Mouse (Mus musculus): Measurements from ENCODE around the gene Exd1.

The Exd1 gene

DNA sequence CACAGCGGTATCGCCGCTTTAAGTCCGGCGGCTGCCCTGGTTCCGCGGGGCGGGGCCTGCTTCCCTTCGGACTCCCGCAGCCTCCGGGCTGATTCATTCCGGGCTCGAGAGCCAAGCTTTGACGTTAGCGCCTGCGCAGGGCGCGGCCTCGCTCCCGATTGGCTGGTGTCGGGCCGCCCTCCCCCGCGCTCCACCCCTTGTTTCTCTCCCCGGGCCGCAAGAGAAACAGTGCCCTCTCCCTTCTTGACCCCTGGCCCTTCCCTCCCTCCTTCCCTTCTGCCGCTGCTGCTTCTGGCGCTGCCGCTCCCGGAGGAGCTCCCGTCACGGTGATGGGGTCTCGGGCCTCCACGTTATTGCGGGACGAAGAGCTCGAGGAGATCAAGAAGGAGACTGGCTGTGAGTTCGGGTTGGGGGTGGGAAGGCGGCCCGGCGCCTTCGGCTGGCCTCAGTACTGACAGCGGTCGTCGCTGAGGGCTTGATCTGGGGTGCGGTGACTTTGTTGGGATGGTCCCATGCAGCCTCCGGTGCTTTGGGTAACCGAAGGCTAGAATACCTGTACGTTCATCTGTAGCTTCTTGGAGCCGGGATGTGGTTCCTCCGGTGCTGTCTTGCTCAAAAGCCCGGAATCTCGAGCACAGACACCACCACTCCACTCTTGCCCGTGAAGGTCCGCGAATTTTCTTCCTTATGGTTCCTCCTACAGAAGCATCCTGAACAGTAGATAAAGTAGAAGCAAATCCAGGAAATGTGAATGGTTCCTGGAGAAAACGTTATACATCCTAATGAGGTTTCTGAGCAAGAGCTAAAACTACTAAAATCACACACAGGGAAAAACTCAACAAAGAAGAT, at the start of gene Exd1, which contains the start of gene Chp1:
TSS of gene Exd1 (minus strand) at position 106 of the 849 bp plus-strand sequence.
TSS of gene Chp1 (plus strand) at position 176 of the 849 bp plus-strand sequence.
- peak; percentile 99 for DNase-seq (ENCODE audit: low spot score)

DNA sequence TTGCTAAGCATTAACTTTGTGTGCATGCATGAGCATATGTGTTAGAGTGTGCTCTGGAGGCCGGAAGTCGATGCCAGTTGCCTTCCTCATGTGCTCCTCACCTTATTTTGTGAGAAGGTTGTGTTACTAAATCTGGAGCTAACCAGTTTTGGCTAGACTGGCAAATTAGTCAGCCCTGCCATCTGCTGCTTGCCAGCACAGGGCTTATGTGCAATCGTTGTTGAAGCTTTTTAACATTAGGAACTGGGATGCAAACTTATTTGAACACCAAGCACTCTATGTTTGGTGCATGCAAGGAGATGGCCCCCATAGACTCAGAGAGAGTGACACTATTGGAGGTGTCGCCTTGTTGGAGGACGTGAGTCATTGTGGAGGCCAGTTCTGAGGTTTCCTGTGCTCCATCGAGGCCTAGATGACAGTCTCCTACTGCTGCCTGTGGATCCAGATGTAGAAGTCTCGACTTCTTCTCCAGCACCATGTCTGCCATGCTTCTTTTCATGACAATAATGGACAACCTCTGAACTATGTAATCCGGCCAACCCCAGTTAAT, 49.4 kb upstream of the Exd1 start:
- DNase-seq (ENCODE audit: low spot score): no peak

DNA sequence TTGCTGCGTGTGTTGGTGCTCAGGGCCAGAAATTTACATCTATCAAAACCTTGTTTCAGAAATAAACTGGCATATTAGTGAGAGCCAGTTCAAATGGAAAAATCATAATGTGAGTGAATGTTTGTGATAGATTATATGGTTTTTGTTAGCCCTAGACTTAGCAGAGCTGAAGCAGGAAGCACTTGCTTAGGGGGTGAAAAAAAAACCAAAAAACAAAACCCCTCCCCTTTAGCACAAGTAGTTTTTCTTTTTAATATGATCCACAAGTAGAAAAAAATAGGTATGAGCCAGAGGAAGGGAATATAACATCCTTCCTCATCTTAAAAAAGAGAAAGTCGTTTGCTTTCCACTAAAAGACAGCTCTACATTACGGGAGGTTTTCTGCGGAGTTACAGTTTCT, 47.9 kb upstream of the Exd1 start:
- DNase-seq (ENCODE audit: low spot score): no peak

DNA sequence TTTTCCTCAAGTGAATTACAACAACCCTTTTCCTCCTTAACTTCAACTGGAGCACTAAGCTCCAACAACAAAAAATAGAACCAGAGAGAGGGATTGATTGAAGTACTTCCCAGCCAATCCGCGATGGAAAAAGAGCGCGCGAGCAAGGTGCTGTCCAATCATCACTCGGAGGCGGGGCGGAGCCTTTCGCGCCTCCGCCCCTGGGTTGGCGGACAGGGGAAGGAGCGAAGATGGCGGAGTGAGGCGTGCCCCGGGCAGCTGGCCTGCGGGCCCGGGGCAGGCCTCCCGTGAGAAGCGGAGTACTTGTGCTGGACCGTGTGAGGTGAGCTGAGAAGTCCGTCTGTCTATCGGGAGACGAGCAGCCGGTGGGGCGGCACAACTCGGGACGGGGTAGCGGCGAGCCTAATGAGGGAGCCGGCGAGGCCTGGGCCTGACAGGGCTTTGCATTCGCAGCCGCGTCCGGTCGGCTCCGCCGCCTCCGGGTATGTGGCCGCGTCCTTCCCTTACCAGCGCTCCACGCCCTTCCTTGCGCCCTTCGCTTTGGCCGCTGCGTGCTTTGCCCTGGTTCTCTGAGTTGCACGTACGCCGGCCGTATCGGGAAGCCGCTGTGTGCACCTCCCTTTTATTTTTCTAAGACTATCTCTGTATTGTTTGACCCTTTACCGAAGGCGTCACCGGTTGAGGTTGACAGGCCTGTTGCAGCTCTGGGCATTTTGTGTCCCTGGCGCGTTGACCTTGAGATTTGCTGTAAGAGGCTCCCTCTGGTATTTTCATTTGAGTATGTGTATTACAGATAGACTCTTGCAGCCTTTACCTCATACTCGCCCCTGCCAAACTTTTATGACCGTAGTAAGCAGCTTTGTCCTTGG, 46.9 kb upstream of the Exd1 start:
- DNase-seq (ENCODE audit: low spot score): peak; percentile 98

DNA sequence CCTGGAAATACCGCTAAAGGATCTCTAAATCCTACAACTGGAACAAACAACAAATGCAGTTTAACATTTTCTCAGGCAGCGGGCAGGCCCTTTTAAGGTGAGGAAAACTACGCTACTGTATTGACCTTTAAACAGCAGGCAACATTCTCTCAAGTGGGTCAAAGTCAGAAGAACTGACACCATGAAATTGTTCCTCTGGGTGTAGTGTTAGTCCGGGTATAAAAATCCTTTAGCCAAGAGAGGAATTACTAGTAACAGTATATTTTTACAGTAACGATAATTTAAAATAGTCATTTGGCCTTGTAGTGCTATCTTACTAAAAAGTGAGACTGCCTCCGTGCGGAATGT, 46.3 kb upstream of the Exd1 start:
- DNase-seq (ENCODE audit: low spot score): no peak

DNA sequence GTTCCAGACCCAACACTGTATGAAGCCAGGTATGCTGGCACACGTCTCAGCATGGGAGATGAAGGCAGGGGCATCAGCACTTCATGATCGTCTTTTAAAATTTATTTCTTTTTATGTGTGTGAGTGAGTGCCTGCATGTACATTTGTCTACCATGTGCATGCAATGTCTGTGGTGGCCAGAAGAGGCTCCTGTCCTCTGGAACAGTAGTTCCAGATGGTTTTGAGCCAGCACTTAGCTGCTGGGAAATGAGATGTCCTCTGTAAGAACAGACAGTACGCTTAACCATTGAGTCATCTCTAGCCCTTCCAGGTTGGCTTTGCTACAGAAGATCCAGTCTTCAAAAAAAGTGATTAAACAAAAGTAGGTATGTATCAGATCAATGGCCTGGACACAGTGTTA, 43.8 kb upstream of the Exd1 start:
- no peak for DNase-seq (ENCODE audit: low spot score)

DNA sequence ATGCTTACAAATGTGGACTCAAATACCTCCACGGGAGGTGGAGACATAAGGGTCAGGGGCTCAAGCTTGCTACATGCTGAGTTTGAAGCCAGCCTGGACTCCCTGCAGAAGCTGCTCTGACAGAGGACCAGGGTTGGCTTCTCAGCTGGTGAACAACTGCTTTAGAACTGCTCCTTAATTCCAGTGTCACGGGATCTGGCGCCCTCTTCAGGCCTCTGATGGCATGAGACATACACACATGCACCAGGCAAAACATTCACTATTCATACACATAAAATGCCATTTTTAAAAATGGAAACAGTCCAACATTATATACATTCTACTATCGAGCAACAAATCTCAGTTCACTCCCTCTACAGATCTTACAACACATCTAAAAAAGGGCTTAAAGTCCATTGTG, 40.0 kb upstream of the Exd1 start:
- DNase-seq (ENCODE audit: low spot score): peak; percentile 80

DNA sequence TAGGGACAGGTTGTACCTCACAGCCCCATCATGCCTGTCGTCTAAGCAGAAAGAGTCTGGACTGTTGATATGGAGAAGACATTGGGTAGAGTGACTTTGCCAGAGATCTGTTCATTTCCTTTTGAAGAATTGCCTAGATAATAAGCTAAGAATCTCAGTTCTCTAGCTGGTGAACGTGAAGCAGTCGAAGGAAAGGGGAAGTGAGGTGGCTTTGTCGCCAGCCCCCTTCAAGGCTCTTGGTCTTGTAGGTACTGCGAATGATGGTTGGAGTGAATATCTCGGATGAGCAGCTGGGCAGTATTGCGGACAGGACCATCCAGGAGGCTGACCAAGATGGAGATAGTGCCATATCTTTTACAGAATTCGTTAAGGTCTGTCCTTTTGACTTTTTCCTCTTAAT, 36.9 kb upstream of the Exd1 start:
- no peak for DNase-seq (ENCODE audit: low spot score)

DNA sequence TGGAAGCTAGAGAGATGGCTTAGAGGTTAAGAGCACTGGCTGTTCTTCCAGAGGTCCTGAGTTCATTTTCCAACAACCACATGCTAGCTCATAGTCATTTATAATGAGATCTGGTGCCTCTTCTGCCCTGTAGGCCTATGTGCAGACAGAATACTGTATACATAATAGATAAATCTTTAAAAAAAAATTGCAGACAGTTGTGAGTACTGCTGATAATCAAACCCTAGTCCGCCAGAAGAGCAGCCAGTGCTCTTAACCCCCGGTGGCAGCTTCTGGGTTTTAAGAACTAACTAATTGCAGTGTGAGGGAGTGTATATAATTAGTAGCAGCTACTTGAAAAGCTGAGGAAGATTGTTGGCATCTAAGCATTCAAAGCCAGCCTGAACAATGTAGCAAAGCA, 36.0 kb upstream of the Exd1 start:
- DNase-seq (ENCODE audit: low spot score): no peak

DNA sequence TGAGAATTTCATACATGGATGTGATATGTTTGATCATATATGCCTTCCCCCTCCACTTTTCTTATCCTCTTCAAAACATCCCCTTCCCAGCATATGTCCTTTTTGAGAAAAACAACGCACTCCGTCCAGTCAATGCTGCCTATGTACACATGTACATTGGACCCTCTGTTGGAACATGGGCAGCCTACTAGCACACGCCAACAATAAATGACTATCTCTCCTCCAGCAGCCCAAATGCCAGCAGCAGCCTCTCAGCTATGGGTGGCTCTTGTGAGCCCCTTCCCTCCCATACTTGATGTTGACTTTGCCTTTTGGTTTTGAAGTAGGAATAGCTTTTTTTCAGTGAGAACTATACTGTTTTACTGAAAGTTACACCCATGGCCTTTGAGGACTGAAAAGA, 34.1 kb upstream of the Exd1 start:
- DNase-seq (ENCODE audit: low spot score): no peak

DNA sequence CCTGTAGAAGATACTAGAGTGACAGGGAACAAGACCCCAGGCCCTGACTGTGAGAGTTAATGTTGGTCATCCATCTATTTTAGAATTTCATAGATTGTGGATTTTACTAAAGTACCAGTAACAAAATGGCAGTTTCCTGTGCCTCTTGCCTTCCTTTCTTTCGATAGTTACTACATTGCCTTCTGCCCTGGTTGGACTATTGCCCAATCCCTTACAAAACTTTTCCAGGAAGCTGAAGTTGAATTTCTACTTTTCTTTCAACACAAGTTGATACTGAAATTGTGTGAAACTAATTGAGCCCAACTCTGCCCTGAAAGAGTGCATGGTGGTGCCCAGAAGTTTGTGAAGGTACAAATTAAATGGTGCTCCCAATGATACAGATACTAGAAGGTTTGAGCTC, 25.0 kb upstream of the Exd1 start:
- no peak for DNase-seq (ENCODE audit: low spot score)

DNA sequence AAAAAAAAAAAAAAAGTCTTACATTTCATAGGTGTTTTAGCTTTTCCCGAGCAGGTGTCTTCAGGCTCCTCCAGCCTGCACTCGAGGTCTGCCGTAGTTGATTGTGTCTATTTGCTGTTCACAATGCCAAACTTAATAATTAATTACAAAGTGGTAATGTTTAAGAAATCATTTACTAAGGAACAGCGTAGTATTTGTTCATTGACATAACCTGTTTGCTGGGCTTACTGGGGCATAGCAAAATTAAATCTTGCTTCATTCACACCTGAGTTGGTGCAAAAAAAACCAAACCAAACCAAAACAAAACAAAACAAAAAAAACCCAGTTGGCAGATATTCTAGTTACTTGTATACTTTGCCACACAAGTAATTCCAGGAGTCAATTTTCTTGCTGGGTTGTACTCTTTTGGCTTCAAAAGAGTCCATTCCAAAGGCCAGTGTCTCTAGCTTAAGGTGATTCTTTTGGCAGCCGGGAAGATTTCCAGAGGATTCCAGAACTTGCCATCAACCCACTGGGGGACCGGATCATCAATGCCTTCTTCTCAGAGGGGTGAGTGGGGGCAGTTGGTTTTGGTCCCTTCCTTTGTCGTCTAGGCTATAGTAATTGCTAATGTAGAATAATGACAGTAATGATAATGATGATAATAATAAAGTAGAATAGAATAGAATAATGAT, 18.9 kb upstream of the Exd1 start:
- no peak for DNase-seq (ENCODE audit: low spot score)

DNA sequence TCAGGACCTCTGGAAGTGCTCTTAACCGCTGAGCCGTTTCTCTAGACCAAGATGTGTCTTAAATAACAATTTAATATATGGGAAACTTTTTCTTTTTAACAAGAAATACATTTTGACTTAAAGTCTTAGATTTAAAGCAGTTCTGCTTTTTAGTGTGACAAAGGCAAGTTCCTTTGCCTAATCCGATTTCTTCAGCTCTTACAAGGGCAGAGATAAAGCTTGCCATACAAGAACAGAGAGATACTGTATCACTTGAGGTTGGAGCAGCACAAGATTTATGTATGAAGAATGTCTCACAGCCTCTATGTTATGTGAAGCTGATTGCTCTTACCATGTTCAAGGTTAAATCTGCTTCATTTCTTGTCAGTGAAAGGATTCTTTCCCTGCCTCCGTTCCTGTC, 17.9 kb upstream of the Exd1 start:
- DNase-seq (ENCODE audit: low spot score): no peak

DNA sequence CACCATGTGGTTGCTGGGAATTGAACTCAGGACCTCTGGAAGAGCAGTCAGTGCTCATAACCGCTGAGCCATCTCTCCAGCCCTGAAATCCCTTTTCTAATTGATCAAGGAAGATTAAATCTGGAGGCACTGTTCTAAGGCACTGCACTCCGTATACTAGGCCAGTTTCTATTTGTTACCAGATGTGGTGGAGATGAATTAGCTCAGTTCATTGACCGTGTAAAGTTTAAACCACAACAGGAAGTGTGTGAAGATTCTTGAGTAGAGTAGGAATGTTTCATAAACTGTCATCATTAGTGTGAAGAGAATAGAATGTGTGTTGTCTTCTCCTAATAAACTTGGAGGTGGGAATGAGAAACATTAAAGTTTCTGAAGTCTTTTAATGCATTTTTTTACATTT, 14.4 kb upstream of the Exd1 start:
- no peak for DNase-seq (ENCODE audit: low spot score)

DNA sequence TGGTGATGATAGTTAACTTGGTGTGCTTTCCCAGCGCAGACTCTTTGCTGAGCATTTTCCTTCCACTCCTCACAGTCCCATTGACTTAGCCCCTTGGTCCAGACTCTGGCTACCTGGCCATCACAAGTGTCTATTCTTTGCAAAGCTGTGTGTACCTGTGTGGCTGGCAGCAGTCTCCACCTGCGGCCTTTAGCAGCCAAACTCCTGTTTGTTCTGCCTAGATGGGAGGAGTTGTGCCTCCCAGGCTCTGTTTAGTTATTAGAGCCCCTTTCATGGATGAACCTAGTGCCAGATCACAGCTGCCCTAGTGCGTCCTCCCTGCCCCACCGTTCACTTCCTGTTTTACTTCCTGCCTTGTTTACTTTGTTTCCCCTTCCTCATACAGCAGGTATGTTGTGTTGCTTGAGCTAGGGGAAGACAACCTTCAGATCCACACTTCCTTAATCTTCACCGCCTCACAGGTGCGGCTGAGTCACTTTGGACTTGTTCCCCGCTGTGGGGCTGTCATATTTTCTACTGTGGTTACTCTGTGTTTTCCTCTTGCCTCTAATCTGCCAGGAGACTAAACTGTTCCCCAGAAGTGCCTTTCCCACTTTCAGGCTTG, 11.4 kb upstream of the Exd1 start:
- DNase-seq (ENCODE audit: low spot score): no peak

DNA sequence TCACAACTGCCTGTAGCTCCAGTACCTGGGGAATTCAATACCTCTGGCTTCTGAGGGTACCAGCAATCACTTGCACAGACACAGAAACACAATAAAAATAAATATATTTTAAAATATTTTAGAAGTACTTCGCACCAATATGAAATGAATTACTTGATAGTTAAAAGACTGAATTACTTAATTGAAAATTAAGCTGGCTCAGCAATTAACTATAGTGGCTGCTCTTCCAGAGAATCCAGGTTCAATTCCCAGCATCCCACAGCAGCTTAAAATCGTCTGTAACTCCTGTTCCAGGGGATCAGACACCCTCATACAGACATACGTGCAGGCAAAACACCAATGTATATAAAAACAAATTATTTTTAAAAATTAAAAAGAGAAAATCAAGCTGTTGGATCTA, 10.6 kb upstream of the Exd1 start:
- no peak for DNase-seq (ENCODE audit: low spot score)

DNA sequence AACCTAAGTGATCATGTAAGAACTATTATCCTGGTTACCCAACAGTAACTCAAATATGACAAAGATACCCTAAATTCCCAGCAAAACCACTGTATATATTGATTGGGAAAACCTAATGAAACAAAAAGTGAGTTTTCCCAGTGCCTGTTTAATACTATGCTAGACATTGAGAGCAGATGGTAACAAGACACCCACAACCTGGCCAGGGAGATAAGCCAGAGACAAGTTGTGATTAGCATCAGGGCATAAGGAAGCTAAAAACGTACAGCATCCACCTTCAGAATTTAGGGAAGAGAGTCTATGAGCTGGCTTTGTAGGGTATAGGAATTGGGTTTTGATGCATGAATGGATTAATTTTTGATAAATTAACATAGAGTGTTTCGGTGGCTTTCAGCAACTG, 2.3 kb upstream of the Exd1 start:
- peak; percentile 5 for DNase-seq (ENCODE audit: low spot score)

DNA sequence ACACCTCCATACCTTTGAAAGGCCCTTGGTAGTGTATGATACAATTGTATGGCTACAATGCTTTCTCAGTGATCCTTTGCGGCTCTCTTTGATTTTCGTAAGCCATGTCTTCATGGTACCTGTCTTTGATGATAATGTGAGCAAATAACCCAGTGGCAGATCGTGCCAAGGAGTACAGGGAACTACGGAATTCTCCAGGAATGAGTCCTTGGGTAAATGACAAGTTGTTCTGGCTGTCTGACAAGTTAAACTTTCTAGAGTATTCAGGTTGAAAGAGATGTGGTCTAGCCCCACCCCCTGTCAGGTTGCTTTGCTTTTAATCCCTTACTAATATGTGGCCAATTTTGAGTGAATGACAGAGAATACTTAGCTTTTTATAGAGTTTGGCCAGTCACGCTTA, 1.3 kb upstream of the Exd1 start:
- DNase-seq (ENCODE audit: low spot score): no peak

DNA sequence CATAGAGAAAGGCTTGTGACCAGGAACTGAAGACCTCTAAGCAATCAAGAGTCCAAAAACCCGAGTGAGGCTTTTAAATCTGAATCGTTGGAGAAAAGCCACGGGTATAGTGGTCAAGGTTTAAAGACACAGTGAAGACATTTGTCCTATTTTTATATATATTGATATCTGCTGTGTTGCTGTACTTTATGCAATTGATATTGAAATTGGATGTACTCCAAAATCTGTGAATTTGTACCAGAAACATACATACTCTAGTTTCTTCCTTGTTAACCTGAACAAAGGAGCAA, 889 bp upstream of the Exd1 start:
- DNase-seq (ENCODE audit: low spot score): no peak

DNA sequence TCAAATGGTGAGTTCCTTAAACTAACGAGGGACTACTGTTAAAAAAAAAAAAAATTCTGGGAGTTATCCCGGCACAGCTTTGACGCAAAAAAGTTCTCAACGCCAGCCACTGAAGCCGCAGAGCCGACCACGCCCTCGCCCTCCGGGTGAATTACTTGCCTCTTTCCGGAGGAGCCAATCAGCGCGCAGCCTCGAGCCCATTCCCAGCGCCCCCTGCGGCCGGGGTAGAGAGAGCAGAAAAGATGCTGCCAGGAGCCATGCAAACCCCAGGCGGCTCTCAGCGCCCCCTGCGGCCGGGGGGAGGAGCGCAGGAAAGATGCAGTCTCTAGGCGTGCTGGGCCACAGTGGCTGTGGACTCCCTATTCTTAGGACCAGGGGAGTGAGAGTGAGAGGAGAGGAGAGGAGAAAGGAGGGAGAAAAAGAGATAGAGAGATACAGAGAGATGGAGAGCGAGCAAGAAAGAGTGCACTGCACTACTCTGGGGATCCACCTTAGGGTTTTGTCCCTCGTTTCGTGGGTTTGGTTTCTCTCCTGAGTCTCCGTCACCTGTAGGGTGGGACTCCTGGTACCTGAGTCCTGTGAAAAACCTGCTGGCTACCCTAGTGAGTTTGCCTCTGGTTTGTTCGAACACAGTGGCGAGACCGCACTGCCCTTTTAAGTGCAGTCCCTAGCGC, 442 bp downstream of the Exd1 start:
- peak; percentile 90 for DNase-seq (ENCODE audit: low spot score)

DNA sequence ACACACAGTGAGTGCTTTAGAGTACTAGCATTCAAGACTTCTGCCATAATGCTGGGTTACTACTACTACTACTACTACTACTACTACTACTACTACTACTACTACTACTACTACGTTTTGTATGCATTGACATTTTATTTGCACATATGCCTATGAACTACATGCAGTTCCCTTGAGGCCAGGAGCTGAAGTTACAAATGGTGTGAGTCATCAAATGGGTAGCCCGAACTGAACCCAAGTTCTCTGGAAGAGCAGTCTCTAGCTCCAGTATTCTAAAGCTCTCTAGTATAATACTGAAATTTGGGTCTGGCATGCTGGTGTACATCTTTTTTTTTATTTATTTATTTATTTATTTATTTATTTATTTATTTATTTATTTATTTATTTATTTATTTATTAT, 3.8 kb downstream of the Exd1 start:
- no peak for DNase-seq (ENCODE audit: low spot score)

DNA sequence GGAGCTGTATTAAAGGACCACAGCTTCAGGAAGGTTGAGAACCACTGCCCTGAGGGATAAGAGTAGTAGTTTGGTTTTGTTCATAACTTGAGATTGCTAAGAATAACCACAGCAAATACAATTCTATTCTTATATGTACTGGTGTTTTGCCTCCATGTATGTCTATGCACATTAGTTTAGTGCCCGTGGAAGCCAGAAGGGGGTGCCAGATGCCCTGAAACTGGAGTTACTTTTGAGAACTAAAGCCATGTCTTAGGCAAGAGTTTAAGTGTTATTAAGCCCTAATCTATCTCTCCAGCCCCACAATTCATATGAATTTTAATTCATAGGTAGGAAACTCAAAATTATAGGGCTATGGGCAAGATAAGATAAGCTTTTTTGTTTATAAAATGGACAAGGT, 5.3 kb downstream of the Exd1 start:
- peak; percentile 77 for DNase-seq (ENCODE audit: low spot score)

Measured in embryo, embryonic 10.5 days (tissue).